Mouse (Mus musculus): ENCODE results near the gene Elf1. TPM values are rescaled to one million over a fixed set of nuclear protein-coding genes. Genes with fewer than 3 reads are reported as not detected.

The Elf1 gene
- total and polyA plus RNA-seq, 3 experiments = 21.5 to 43.1 (median 24.2) TPM

DNA sequence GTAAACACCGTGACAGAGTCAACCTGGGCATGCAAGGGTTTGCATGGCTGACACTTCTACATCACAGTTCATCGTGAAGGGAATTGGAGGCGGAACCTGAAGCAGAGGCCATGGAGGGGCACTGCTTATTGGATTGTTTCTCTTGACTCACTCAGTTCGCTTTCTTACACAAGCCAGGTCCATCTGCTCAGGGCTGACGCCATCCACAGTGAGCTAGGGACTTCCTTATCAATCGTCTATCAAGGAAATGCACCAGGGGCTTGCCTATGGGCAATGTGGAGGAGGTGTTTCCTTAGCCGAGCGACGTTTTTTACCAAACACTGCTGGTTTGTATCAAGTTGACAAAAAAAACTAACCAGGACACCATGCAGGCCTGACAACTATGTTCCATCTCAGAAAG is 18.3 kb downstream of the Elf1 start:
- TF ChIP-seq SIN3A (IDR thresholded peaks at IDR 0.05; ENCODE audit: low read length) = no peak
- TF ChIP-seq MXI1 (IDR thresholded peaks at IDR 0.05; ENCODE audit: low read depth, low read length) = no peak
- TF ChIP-seq MYC (IDR thresholded peaks at IDR 0.05; ENCODE audit: low read depth, low read length) = no peak
- no peak for TF ChIP-seq RCOR1 (IDR thresholded peaks at IDR 0.05; ENCODE audit: low read depth, low read length)
- TF ChIP-seq ZKSCAN1 (IDR thresholded peaks at IDR 0.05; ENCODE audit: low read depth, low read length) = no peak
- no peak for TF ChIP-seq MEF2A (IDR thresholded peaks at IDR 0.05; ENCODE audit: extremely low read depth, insufficient replicate concordance, low read depth, low read length, poor library complexity, severe bottlenecking)
- TF ChIP-seq USF1 (IDR thresholded peaks at IDR 0.05; ENCODE audit: low read depth, low read length) = no peak
- no peak for TF ChIP-seq CHD2 (IDR thresholded peaks at IDR 0.05; ENCODE audit: low read length)
- TF ChIP-seq MAFK (IDR thresholded peaks at IDR 0.05; ENCODE audit: borderline replicate concordance, low read depth, low read length) = no peak
- TF ChIP-seq GATA1 (IDR thresholded peaks at IDR 0.05; ENCODE audit: low read depth, low read length) = no peak
- no peak for TF ChIP-seq UBTF (IDR thresholded peaks at IDR 0.05; ENCODE audit: borderline replicate concordance, insufficient read depth, low read depth, low read length)
- TF ChIP-seq CTCF (IDR thresholded peaks at IDR 0.05 in 2 of 3, conservative IDR thresholded peaks at IDR 0.05 in 1 of 3; ENCODE audit: control insufficient read depth in 1 of 3, insufficient read depth in 1 of 3, low read depth in 2 of 3, low read length in 3 of 3, poor library complexity in 1 of 3, severe bottlenecking in 1 of 3) = no peak
- TF ChIP-seq ZNF384 (IDR thresholded peaks at IDR 0.05; ENCODE audit: low read depth, low read length) = no peak
- TF ChIP-seq KAT2A (conservative IDR thresholded peaks at IDR 0.05; ENCODE audit: low read depth, low read length) = no peak
- no peak for TF ChIP-seq ELF1 (IDR thresholded peaks at IDR 0.05; ENCODE audit: low read depth, low read length)
- TF ChIP-seq CHD1 (IDR thresholded peaks at IDR 0.05; ENCODE audit: low read depth, low read length) = no peak
- no peak for TF ChIP-seq POLR2AphosphoS2 (IDR thresholded peaks at IDR 0.05; ENCODE audit: low read length)
- no peak for TF ChIP-seq EP300 (IDR thresholded peaks at IDR 0.05; ENCODE audit: low read depth in 1 of 2, low read length in 2 of 2)
- no peak for TF ChIP-seq MAX (IDR thresholded peaks at IDR 0.05; ENCODE audit: low read length)
- Histone ChIP-seq H3K9ac (ENCODE audit: control insufficient read depth, low read depth, low read length, poor library complexity, severe bottlenecking) (no peak overlapping the region), H3K9me3 (replicated peaks; ENCODE audit: insufficient read depth, low read length) (no peaks in the 10 kb centered on the region), H3K4me1 (ENCODE audit: control insufficient read depth in 1 of 2, insufficient read depth in 2 of 2, low read length in 2 of 2) (peaks cover 5 to 19% of the 10 kb centered on the region in 2 experiments), H3K79me2 (ENCODE audit: control insufficient read depth, insufficient read depth, low read length, poor library complexity) (no peaks in the 10 kb centered on the region), H3K36me3 (ENCODE audit: control insufficient read depth in 1 of 2, insufficient read depth in 2 of 2, low read length in 2 of 2) (peaks cover 0 to 14% of the 10 kb centered on the region in 2 experiments; a peak in 2 of 4 replicates), H3K27ac (ENCODE audit: control insufficient read depth, low read depth, low read length) (no peak overlapping the region), H3K27me3 (ENCODE audit: control insufficient read depth in 1 of 2, insufficient read depth in 2 of 2, low read length in 2 of 2) (no peaks in the 10 kb centered on the region), H3K4me3 (ENCODE audit: control insufficient read depth in 1 of 2, insufficient read depth in 1 of 2, low read depth in 2 of 2, low read length in 2 of 2) (no peak overlapping the region)
- no peak for DNase-seq (ENCODE audit: low read depth, low spot score)

GRCm38 (mm10) chr14:79500756-79501155 is 19.8 kb downstream of the Elf1 start:
- Histone ChIP-seq H3K9ac (ENCODE audit: control insufficient read depth, low read depth, low read length, poor library complexity, severe bottlenecking) (no peak overlapping the region), H3K4me1 (ENCODE audit: control insufficient read depth in 1 of 2, insufficient read depth in 2 of 2, low read length in 2 of 2) (peaks cover 5 to 19% of the 10 kb centered on the region in 2 experiments), H3K9me3 (replicated peaks; ENCODE audit: insufficient read depth, low read length) (no peaks in the 10 kb centered on the region), H3K36me3 (ENCODE audit: control insufficient read depth in 1 of 2, insufficient read depth in 2 of 2, low read length in 2 of 2) (peaks cover 0 to 14% of the 10 kb centered on the region in 2 experiments; a peak in 2 of 4 replicates), H3K4me3 (ENCODE audit: control insufficient read depth in 1 of 2, insufficient read depth in 1 of 2, low read depth in 2 of 2, low read length in 2 of 2) (no peak overlapping the region), H3K27me3 (ENCODE audit: control insufficient read depth in 1 of 2, insufficient read depth in 2 of 2, low read length in 2 of 2) (no peaks in the 10 kb centered on the region), H3K27ac (ENCODE audit: control insufficient read depth, low read depth, low read length) (no peak overlapping the region), H3K79me2 (ENCODE audit: control insufficient read depth, insufficient read depth, low read length, poor library complexity) (no peaks in the 10 kb centered on the region)
- DNase-seq (ENCODE audit: low read depth, low spot score) = peak; percentile 28
- TF ChIP-seq CHD2 (IDR thresholded peaks at IDR 0.05; ENCODE audit: low read length) (no peak), MAZ (IDR thresholded peaks at IDR 0.05; ENCODE audit: low read depth, low read length) (no peak), ELF1 (IDR thresholded peaks at IDR 0.05; ENCODE audit: low read depth, low read length) (no peak), TCF12 (IDR thresholded peaks at IDR 0.05; ENCODE audit: low read depth, low read length) (peak; percentile 85), ZC3H11A (IDR thresholded peaks at IDR 0.05; ENCODE audit: low read depth, low read length) (peak; percentile 13; the same call in 1 of the 2 replicates), ZNF384 (IDR thresholded peaks at IDR 0.05; ENCODE audit: low read depth, low read length) (peak; percentile 75), RCOR1 (IDR thresholded peaks at IDR 0.05; ENCODE audit: low read depth, low read length) (peak; percentile 62), EP300 (IDR thresholded peaks at IDR 0.05; ENCODE audit: low read depth in 1 of 2, low read length in 2 of 2) (peak; percentile 71 to 76; a peak in 3 of 4 replicates), TAL1 (IDR thresholded peaks at IDR 0.05; ENCODE audit: low read length) (0 out of 2 replicates have a peak, but pooled peaks have one; percentile 16), GATA1 (IDR thresholded peaks at IDR 0.05; ENCODE audit: low read depth, low read length) (peak; percentile 85; the same call in 1 of the 2 replicates)

Data from MEL (cell line).